Mouse (Mus musculus) hindbrain, embryonic 13.5 days (tissue): ENCODE measurements around the gene Slc5a10. TPM values are rescaled to one million over a fixed set of nuclear protein-coding genes. Genes with fewer than 3 reads are reported as not detected.
"Not testable (repeated sequence)": the region's sequence is repeated elsewhere in the genome, so short reads cannot be mapped to it uniquely, and the experiment has no call there.

Experiments used
- ATAC-seq: fragments of 200-750 bp; cut with Nextera tagmentation; 2 replicates; pipeline ENCODE4 v1.8.0; 2017; ENCODE audit warnings: moderate TSS enrichment; ENCODE audit not compliant: low FRiP score
- H3K27ac ChIP-seq: fragments of 300-500 bp; sonication (generic); 2 replicates; pipeline ENCODE4 v1.5.1; 2015; ENCODE audit warnings: inconsistent platforms, mild to moderate bottlenecking, moderate library complexity
- H3K27me3 ChIP-seq: fragments of 300-500 bp; sonication (generic); 2 replicates; pipeline ENCODE4 v1.6.1; 2015; ENCODE audit warnings: mild to moderate bottlenecking, inconsistent platforms
- H3K36me3 ChIP-seq: fragments of 300-500 bp; sonication (generic); 2 replicates; pipeline ENCODE4 v1.6.1; 2015; ENCODE audit warnings: mild to moderate bottlenecking, inconsistent platforms
- H3K4me1 ChIP-seq: fragments of 300-500 bp; sonication (generic); replicated peaks from 2 replicates; pipeline ENCODE4 v1.6.1; 2015; ENCODE audit warnings: inconsistent platforms
- H3K4me2 ChIP-seq: fragments of 300-500 bp; sonication (generic); 2 replicates; pipeline ENCODE4 v1.6.1; 2015; ENCODE audit warnings: inconsistent platforms, mild to moderate bottlenecking, moderate library complexity
- H3K4me3 ChIP-seq: fragments of 300-500 bp; sonication (generic); 2 replicates; pipeline ENCODE4 v1.5.1; 2015; ENCODE audit warnings: mild to moderate bottlenecking, inconsistent platforms
- H3K9ac ChIP-seq: fragments of 300-500 bp; sonication (generic); 2 replicates; pipeline ENCODE4 v1.6.1; 2015; ENCODE audit warnings: mild to moderate bottlenecking, inconsistent platforms
- H3K9me3 ChIP-seq: fragments of 300-500 bp; sonication (generic); 2 replicates; pipeline ENCODE4 v1.6.1; 2016; ENCODE audit warnings: inconsistent platforms
- WGBS: fragments of 180-500 bp; shearing (Covaris S2); methylation state at CpG from one replicate; pipeline ENCODE4 v1.1.7; 2015; 5-methylcytosine and 5-hydroxymethylcytosine counted together
- polyA plus RNA-seq: library from polyadenylated mRNA; unstranded; fragments of >200 nt; fragmentation: Nextera tagmentation; extraction: Ambion mirVana; gene quantifications from 2 replicates; pipeline ENCODE4 v1.2.1, GENCODE M21; 2015

Slc5a10 gene
- polyA plus RNA-seq, 1 experiment from 2014 or later = not detected

- 85% methylated on average over 7 of the region's 7 CpGs for WGBS
- no peak for ATAC-seq
- no peaks in the 10 kb centered on the region for H3K4me1 ChIP-seq
- H3K27ac ChIP-seq = no peak overlapping the region
- no peaks in the 10 kb centered on the region for H3K27me3 ChIP-seq
- no peak overlapping the region for H3K4me2 ChIP-seq
- no peaks in the 10 kb centered on the region for H3K9me3 ChIP-seq
- H3K36me3 ChIP-seq = no peaks in the 10 kb centered on the region
- no peak overlapping the region for H3K9ac ChIP-seq
- no peak overlapping the region for H3K4me3 ChIP-seq
These were observed 78.5 kb downstream of the Slc5a10 start for GRCm38 (mm10) chr11:61642106-61642505.

- not testable (repeated sequence) for H3K9me3 ChIP-seq, H3K9ac ChIP-seq, H3K27ac ChIP-seq, H3K36me3 ChIP-seq, H3K4me1 ChIP-seq, H3K4me2 ChIP-seq, ATAC-seq, H3K27me3 ChIP-seq, H3K4me3 ChIP-seq
- WGBS = 85% methylated on average over 9 of the region's 9 CpGs
These were observed 80.0 kb downstream of the Slc5a10 start for GRCm38 (mm10) chr11:61640585-61640984.

GRCm38 (mm10) chr11:61639601-61640177 is 80.9 kb downstream of the Slc5a10 start:
- Histone ChIP-seq H3K4me3 (no peak overlapping the region), H3K4me1 (no peaks in the 10 kb centered on the region), H3K4me2 (no peak overlapping the region), H3K9me3 (no peaks in the 10 kb centered on the region), H3K27me3 (0 out of 2 replicates have a peak, but pooled peaks cover 4% of the 10 kb centered on the region), H3K9ac (no peak overlapping the region), H3K27ac (no peak overlapping the region), H3K36me3 (no peaks in the 10 kb centered on the region)
- no peak for ATAC-seq
- WGBS = 89% methylated on average over 6 of the region's 6 CpGs

- no peak overlapping the region for H3K4me2 ChIP-seq
- no peak overlapping the region for H3K9ac ChIP-seq
- H3K36me3 ChIP-seq = no peaks in the 10 kb centered on the region
- H3K4me1 ChIP-seq = no peaks in the 10 kb centered on the region
- no peak overlapping the region for H3K27ac ChIP-seq
- ATAC-seq = no peak
- H3K4me3 ChIP-seq = no peak overlapping the region
- H3K27me3 ChIP-seq = 0 out of 2 replicates have a peak, but pooled peaks cover 4% of the 10 kb centered on the region
- H3K9me3 ChIP-seq = no peaks in the 10 kb centered on the region
- WGBS = 82% methylated on average over 12 of the region's 12 CpGs
These were observed 81.7 kb downstream of the Slc5a10 start for GRCm38 (mm10) chr11:61638764-61639536.

- no peak overlapping the region for H3K4me2 ChIP-seq
- H3K36me3 ChIP-seq = no peaks in the 10 kb centered on the region
- no peaks in the 10 kb centered on the region for H3K9me3 ChIP-seq
- ATAC-seq = no peak
- no peak overlapping the region for H3K27ac ChIP-seq
- H3K4me1 ChIP-seq = no peaks in the 10 kb centered on the region
- no peak overlapping the region for H3K9ac ChIP-seq
- H3K27me3 ChIP-seq = 0 out of 2 replicates have a peak, but pooled peaks cover 4% of the 10 kb centered on the region
- 87% methylated on average over 3 of the region's 3 CpGs for WGBS
- H3K4me3 ChIP-seq = no peak overlapping the region
These were observed 82.8 kb downstream of the Slc5a10 start for GRCm38 (mm10) chr11:61637856-61638255.

GRCm38 (mm10) chr11:61637413-61637812 is 83.2 kb downstream of the Slc5a10 start:
- no peak for ATAC-seq
- Histone ChIP-seq H3K9me3 (no peaks in the 10 kb centered on the region), H3K4me1 (no peaks in the 10 kb centered on the region), H3K27me3 (0 out of 2 replicates have a peak, but pooled peaks cover 4% of the 10 kb centered on the region), H3K4me3 (no peak overlapping the region), H3K27ac (no peak overlapping the region), H3K9ac (no peak overlapping the region), H3K36me3 (no peaks in the 10 kb centered on the region), H3K4me2 (no peak overlapping the region)
- WGBS = 55% methylated on average over 1 of the region's 1 CpGs

- H3K9me3 ChIP-seq, H3K4me3 ChIP-seq, H3K4me1 ChIP-seq, H3K36me3 ChIP-seq, H3K27me3 ChIP-seq, H3K9ac ChIP-seq, H3K4me2 ChIP-seq, H3K27ac ChIP-seq, ATAC-seq: not testable (repeated sequence)
- WGBS = 92% methylated on average over 3 of the region's 4 CpGs
These were observed 84.3 kb downstream of the Slc5a10 start for GRCm38 (mm10) chr11:61636309-61636708.

GRCm38 (mm10) chr11:61629621-61630020 is 91.0 kb downstream of the Slc5a10 start:
- Histone ChIP-seq H3K9ac (no peak overlapping the region), H3K27me3 (no peaks in the 10 kb centered on the region), H3K4me1 (no peaks in the 10 kb centered on the region), H3K27ac (no peak overlapping the region), H3K4me2 (no peak overlapping the region), H3K9me3 (no peaks in the 10 kb centered on the region), H3K36me3 (no peaks in the 10 kb centered on the region), H3K4me3 (no peak overlapping the region)
- no peak for ATAC-seq
- 62% methylated on average over 3 of the region's 3 CpGs for WGBS

- Histone ChIP-seq H3K9ac (no peak overlapping the region), H3K36me3 (no peaks in the 10 kb centered on the region), H3K4me3 (no peak overlapping the region), H3K9me3 (0 out of 2 replicates have a peak, but pooled peaks cover 4% of the 10 kb centered on the region), H3K4me1 (no peaks in the 10 kb centered on the region), H3K27me3 (no peaks in the 10 kb centered on the region), H3K27ac (no peak overlapping the region), H3K4me2 (no peak overlapping the region)
- 83% methylated on average over 1 of the region's 1 CpGs for WGBS
- ATAC-seq = no peak
These were observed 94.1 kb downstream of the Slc5a10 start for GRCm38 (mm10) chr11:61626509-61626908.

- 77% methylated on average over 7 of the region's 7 CpGs for WGBS
- peaks cover 4% of the 10 kb centered on the region; the same call in 1 of the 2 replicates for H3K4me1 ChIP-seq
- no peak overlapping the region for H3K27ac ChIP-seq
- H3K27me3 ChIP-seq = no peaks in the 10 kb centered on the region
- no peak overlapping the region for H3K9ac ChIP-seq
- no peaks in the 10 kb centered on the region for H3K36me3 ChIP-seq
- no peak overlapping the region for H3K4me2 ChIP-seq
- H3K9me3 ChIP-seq = 0 out of 2 replicates have a peak, but pooled peaks cover 4% of the 10 kb centered on the region
- ATAC-seq = no peak
- H3K4me3 ChIP-seq = no peak overlapping the region
These were observed 95.5 kb downstream of the Slc5a10 start for GRCm38 (mm10) chr11:61625136-61625535.
